Mouse (Mus musculus) heart, postnatal 0 days (tissue): ENCODE measurements at regions not wholly inside any gene's neighbourhood (a gene's known extent, or its start where the extent isn't known, plus 50 kb on each side); places are given as distances from the start of the nearest gene placed in this dataset.

Experiments used
- CTCF ChIP-seq: IDR thresholded peaks from 2 replicates; pipeline ENCODE4 v1.5.1; 2016; ENCODE audit warnings: antibody characterized with exemption, control low read depth, low read depth
- EP300 ChIP-seq: IDR thresholded peaks from 2 replicates; pipeline ENCODE4 v1.6.1; 2016; ENCODE audit warnings: antibody characterized with exemption, low read depth

DNA sequence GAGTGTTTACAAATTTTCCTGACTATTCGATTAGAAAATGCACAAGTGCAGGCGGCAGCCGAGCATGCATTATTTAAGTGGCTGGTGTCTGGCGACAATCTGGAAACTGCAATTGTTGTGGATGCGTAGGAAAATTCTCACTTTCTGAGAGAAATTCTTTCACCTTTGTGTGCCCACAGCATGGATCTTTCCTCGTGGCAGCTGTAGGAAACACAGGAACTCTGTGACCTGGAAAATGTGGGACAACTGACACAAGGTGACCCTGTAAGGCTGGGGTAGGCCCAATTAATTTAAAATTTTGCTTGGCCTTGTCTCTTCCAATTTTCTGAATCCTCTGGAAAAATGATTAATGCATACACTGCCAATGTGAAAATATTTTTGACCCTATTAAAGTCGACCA is 478.7 kb upstream of the Nr2f1 start:
- TF ChIP-seq CTCF (no peak), EP300 (no peak)
